Mouse (Mus musculus) liver, postnatal 0 days (tissue): ENCODE results near the gene Ak4.

ENCODE experiments used
- CTCF ChIP-seq: sonication (generic); IDR thresholded peaks from 2 replicates; pipeline ENCODE4 v1.5.1; 2016; ENCODE audit warnings: antibody characterized with exemption, low read depth
- EP300 ChIP-seq: IDR thresholded peaks from 2 replicates; pipeline ENCODE4 v1.6.1; 2016; ENCODE audit warnings: antibody characterized with exemption, low read depth, mild to moderate bottlenecking

- TF ChIP-seq CTCF (no peak), EP300 (no peak)
Observed at GRCm38 (mm10) chr4:101497336-101497735, 78.3 kb downstream of the Ak4 start.
